Mouse (Mus musculus): ENCODE results near the gene Lsm8. TPM values are rescaled to one million over a fixed set of nuclear protein-coding genes. Genes with fewer than 3 reads are reported as not detected.

The Lsm8 gene
- polyA plus RNA-seq, 1 experiment from 2014 or later: 192 TPM

Other genes starting within 250 kb of the Lsm8 start
- 0.29 TPM in 1 of 2 replicates, not detected in the other for gene Ankrd7, start 17.7 kb downstream of the Lsm8 start, polyA plus RNA-seq (2014; fragmentation: Nextera tagmentation; extraction: Ambion mirVana)